Mouse (Mus musculus) limb, embryonic 11.5 days (tissue): Measurements from ENCODE around the gene Lamp1. TPM values are rescaled to one million over a fixed set of nuclear protein-coding genes. Genes with fewer than 3 reads are reported as not detected.

Experiments
- ATAC-seq: fragments of 200-750 bp; cut with Nextera tagmentation; 2 replicates; pipeline ENCODE4 v1.8.0; 2017; ENCODE audit warnings: low read depth; ENCODE audit not compliant: insufficient number of reproducible peaks, low FRiP score, low TSS enrichment
- DNase-seq: peaks from one replicate; pipeline ENCODE4 v3.0.0-alpha.2; 2015; ENCODE audit warnings: low spot score
- H3K27ac ChIP-seq: fragments of 300-500 bp; sonication (generic); replicated peaks from 2 replicates; pipeline ENCODE4 v1.5.1; 2014; ENCODE audit warnings: low read depth, mild to moderate bottlenecking, low read length
- H3K27me3 ChIP-seq: fragments of 300-500 bp; sonication (generic); 2 replicates; pipeline ENCODE4 v1.6.1; 2014; ENCODE audit warnings: mild to moderate bottlenecking, low read length, mixed read lengths; ENCODE audit not compliant: control insufficient read depth, insufficient read depth
- H3K36me3 ChIP-seq: fragments of 300-500 bp; sonication (generic); 2 replicates; pipeline ENCODE4 v1.6.1; 2014; ENCODE audit warnings: mild to moderate bottlenecking, low read length, moderate library complexity, mixed read lengths; ENCODE audit not compliant: control insufficient read depth, insufficient read depth
- H3K4me1 ChIP-seq: fragments of 300-500 bp; sonication (generic); 2 replicates; pipeline ENCODE4 v1.6.1; 2014; ENCODE audit warnings: low read length, mixed read lengths; ENCODE audit not compliant: control insufficient read depth, insufficient read depth
- H3K4me2 ChIP-seq: fragments of 300-500 bp; sonication (generic); 2 replicates; pipeline ENCODE4 v1.6.1; 2014; ENCODE audit warnings: low read depth, mild to moderate bottlenecking, moderate library complexity; ENCODE audit not compliant: severe bottlenecking
- H3K4me3 ChIP-seq: fragments of 300-500 bp; sonication (generic); 2 replicates; pipeline ENCODE4 v1.5.1; 2014; ENCODE audit warnings: low read depth, low read length
- H3K9ac ChIP-seq: fragments of 300-500 bp; sonication (generic); 2 replicates; pipeline ENCODE4 v1.6.1; 2014; ENCODE audit warnings: mild to moderate bottlenecking, low read length
- H3K9me3 ChIP-seq: fragments of 300-500 bp; sonication (generic); 2 replicates; pipeline ENCODE4 v1.6.1; 2016; ENCODE audit warnings: low read length; ENCODE audit not compliant: control insufficient read depth
- WGBS: fragments of 180-500 bp; shearing (Covaris S2); extraction: QIAGEN DNeasy Blood & Tissue Kit; methylation state at CpG from one replicate; pipeline ENCODE4 v1.1.7; 2014; 5-methylcytosine and 5-hydroxymethylcytosine counted together
- microRNA counts: library from miRNA; unstranded; fragments of <30 nt; microRNA quantifications from one replicate; lab custom pipeline; 2016
- microRNA-seq: library from miRNA; unstranded; fragments of <30 nt; microRNA quantifications from one replicate; pipeline ENCODE4, GENCODE M21; 2016
- polyA plus RNA-seq: library from polyadenylated mRNA; unstranded; fragments of >200 nt; fragmentation: Nextera tagmentation; extraction: Ambion mirVana; gene quantifications from 2 replicates; pipeline ENCODE4 v1.2.1, GENCODE M21; 2014

The Lamp1 gene
- polyA plus RNA-seq, 1 experiment from 2014 or later = 221 TPM

DNA sequence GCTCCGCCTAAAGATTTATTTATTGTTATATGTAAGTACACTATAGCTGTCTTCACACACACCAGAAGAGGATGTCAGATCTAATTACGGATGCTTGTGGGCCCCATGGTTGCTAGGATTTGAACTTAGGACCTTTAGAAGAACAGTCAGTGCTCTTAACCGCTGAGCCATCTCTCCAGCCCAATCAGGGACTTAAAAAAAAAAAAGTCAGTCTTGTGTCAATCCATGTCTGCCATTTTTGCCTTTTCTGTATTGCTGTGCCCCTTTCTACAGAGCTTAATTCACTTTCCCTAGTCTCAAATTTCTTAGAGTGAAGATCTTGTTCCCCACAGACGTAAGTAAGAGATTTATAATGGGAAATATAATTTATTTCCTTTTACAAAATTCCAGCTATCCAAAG lies 59.5 kb downstream of the Lamp1 start:
- DNase-seq (no peak), ATAC-seq (no peak)
- Histone ChIP-seq H3K4me1 (peaks cover 2% of the 10 kb centered on the region; the same call in 1 of the 2 replicates), H3K27me3 (no peaks in the 10 kb centered on the region), H3K9me3 (no peaks in the 10 kb centered on the region), H3K9ac (no peak overlapping the region), H3K36me3 (no peaks in the 10 kb centered on the region), H3K27ac (no peak overlapping the region), H3K4me2 (no peak overlapping the region), H3K4me3 (no peak overlapping the region)
- 88% methylated on average over 4 of the region's 4 CpGs for WGBS

DNA sequence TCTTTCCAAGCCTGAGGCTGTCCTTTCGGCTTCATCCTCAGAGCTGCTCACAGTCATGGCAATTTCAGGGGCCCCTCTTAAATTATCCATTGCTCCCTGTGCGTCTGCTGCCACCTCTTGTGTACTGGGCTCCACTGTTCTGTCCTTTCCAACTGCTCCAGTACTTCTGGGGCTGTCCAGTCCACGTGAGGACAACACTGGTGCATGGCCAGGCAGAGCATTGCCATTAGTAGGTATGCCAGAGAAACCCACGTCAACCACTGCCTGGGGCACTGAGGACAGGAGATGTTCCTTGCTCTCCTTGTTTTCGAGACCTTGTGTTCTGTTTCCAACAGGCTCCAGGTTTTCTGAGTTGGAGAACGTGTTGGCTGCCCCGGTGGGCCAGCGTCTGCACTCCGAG lies 65.5 kb downstream of the Lamp1 start:
- Histone ChIP-seq H3K27me3 (no peaks in the 10 kb centered on the region), H3K27ac (no peak overlapping the region), H3K4me3 (no peak overlapping the region), H3K36me3 (no peaks in the 10 kb centered on the region), H3K4me2 (no peak overlapping the region), H3K4me1 (peaks cover 8% of the 10 kb centered on the region), H3K9ac (no peak overlapping the region), H3K9me3 (no peaks in the 10 kb centered on the region)
- whole genome bisulfite sequencing = 84% methylated on average over 9 of the region's 9 CpGs
- DNase-seq = no peak
- no peak for ATAC-seq

MicroRNAs within 50 kb of the gene (microRNA counts, 519-probe panel; counts per million panel counts)
- microRNA mmu-miR-1968 (lab: Ali Mortazavi, UCI) = 1,843 counts per million, percentile 14 among the panel's probes with 10 or more counts

Small RNAs within 50 kb of the gene (microRNA-seq; reads per million reads assigned to microRNA genes)
- gene Mir1968 = 15.6 reads per million, percentile 27 among the genes with 10 or more reads in this experiment
- gene Mir7065 = not detected

Other genes starting within 250 kb of the Lamp1 start
- not detected in 2 replicates for gene F7, start 133.1 kb upstream of the Lamp1 start, polyA plus RNA-seq
- gene F10, start 121.9 kb upstream of the Lamp1 start, polyA plus RNA-seq = 0.67 and 1.1 TPM in 2 replicates
- gene Proz, start 98.2 kb upstream of the Lamp1 start, polyA plus RNA-seq = 0.16 and 0.24 TPM in 2 replicates
- 55.7 and 57.4 TPM in 2 replicates for gene Pcid2, start 53.7 kb upstream of the Lamp1 start, polyA plus RNA-seq
- gene Cul4a, start 53.5 kb upstream of the Lamp1 start, polyA plus RNA-seq = 107 and 108 TPM in 2 replicates
- gene Grtp1, start 41.5 kb downstream of the Lamp1 start, polyA plus RNA-seq = 15.7 and 17.7 TPM in 2 replicates
- gene Adprhl1, start 95.0 kb downstream of the Lamp1 start, polyA plus RNA-seq = not detected in 2 replicates
- gene Dcun1d2, start 129.0 kb downstream of the Lamp1 start, polyA plus RNA-seq = 26.9 and 28.7 TPM in 2 replicates
- gene Tmco3, start 129.0 kb downstream of the Lamp1 start, polyA plus RNA-seq = 35.9 and 38.6 TPM in 2 replicates
- gene Tfdp1, start 179.6 kb downstream of the Lamp1 start, polyA plus RNA-seq = 196 and 199 TPM in 2 replicates
- gene Atp4b, start 237.7 kb downstream of the Lamp1 start, polyA plus RNA-seq = not detected in 2 replicates
- gene Grk1, start 245.9 kb downstream of the Lamp1 start, polyA plus RNA-seq = 0.03 TPM in 1 of 2 replicates, not detected in the other